Mouse (Mus musculus): ENCODE results near the gene Ankrd9.

The Ankrd9 gene

GRCm38 (mm10) chr12:110953900-110954299 is 24.9 kb downstream of the Ankrd9 start:
- no peak for DNase-seq

- no peak for DNase-seq
These were observed 25.4 kb downstream of the Ankrd9 start for GRCm38 (mm10) chr12:110953443-110953842.

GRCm38 (mm10) chr12:110952628-110953385 is 26.0 kb downstream of the Ankrd9 start:
- DNase-seq: no peak

- no peak for DNase-seq
These were observed 27.6 kb downstream of the Ankrd9 start for GRCm38 (mm10) chr12:110951236-110951635.

GRCm38 (mm10) chr12:110950151-110950550 is 28.7 kb downstream of the Ankrd9 start:
- DNase-seq: no peak

- DNase-seq: no peak
These were observed 29.4 kb downstream of the Ankrd9 start for GRCm38 (mm10) chr12:110949410-110949809.

- DNase-seq: no peak
These were observed 30.0 kb downstream of the Ankrd9 start for GRCm38 (mm10) chr12:110948910-110949201.

GRCm38 (mm10) chr12:110948082-110948909 is 30.5 kb downstream of the Ankrd9 start:
- DNase-seq: no peak

- DNase-seq: no peak
These were observed 32.6 kb downstream of the Ankrd9 start for GRCm38 (mm10) chr12:110946216-110946615.

- no peak for DNase-seq
These were observed 38.0 kb downstream of the Ankrd9 start for GRCm38 (mm10) chr12:110940869-110941268.

- DNase-seq: no peak
These were observed 39.5 kb downstream of the Ankrd9 start for GRCm38 (mm10) chr12:110939385-110939784.

GRCm38 (mm10) chr12:110937496-110937895 is 41.3 kb downstream of the Ankrd9 start:
- DNase-seq: no peak

- peak; percentile 88 for DNase-seq
These were observed 42.7 kb downstream of the Ankrd9 start for GRCm38 (mm10) chr12:110935983-110936620.

- DNase-seq: no peak
These were observed 46.0 kb downstream of the Ankrd9 start for GRCm38 (mm10) chr12:110932820-110933219.

Measured in lung, postnatal 14 days (tissue).